Mouse (Mus musculus): Measurements from ENCODE around the gene Agpat3. TPM values are rescaled to one million over a fixed set of nuclear protein-coding genes. Genes with fewer than 3 reads are reported as not detected.

The Agpat3 gene
- polyA plus RNA-seq, 1 experiment from 2014 or later: 58.2 TPM

- H3K9me3 ChIP-seq: no peaks in the 10 kb centered on the region
- no peak overlapping the region for H3K9ac ChIP-seq
- no peak for ATAC-seq
- H3K27me3 ChIP-seq (replicated peaks): no peaks in the 10 kb centered on the region
- 86% methylated on average over 6 of the region's 6 CpGs for WGBS
- no peak overlapping the region for H3K4me3 ChIP-seq (replicated peaks)
- peaks cover 26% of the 10 kb centered on the region for H3K36me3 ChIP-seq
- no peaks in the 10 kb centered on the region for H3K4me1 ChIP-seq (replicated peaks)
- no peak overlapping the region for H3K27ac ChIP-seq
- H3K4me2 ChIP-seq (replicated peaks): no peak overlapping the region
These were observed 66.9 kb downstream of the Agpat3 start for GRCm38 (mm10) chr10:78285409-78285808.

- H3K9ac ChIP-seq: no peak overlapping the region
- H3K4me1 ChIP-seq (replicated peaks): no peaks in the 10 kb centered on the region
- WGBS: 90% methylated on average over 12 of the region's 12 CpGs
- no peaks in the 10 kb centered on the region for H3K27me3 ChIP-seq (replicated peaks)
- peaks cover 26% of the 10 kb centered on the region for H3K36me3 ChIP-seq
- H3K4me2 ChIP-seq (replicated peaks): no peak overlapping the region
- H3K4me3 ChIP-seq (replicated peaks): no peak overlapping the region
- ATAC-seq: no peak
- H3K9me3 ChIP-seq: no peaks in the 10 kb centered on the region
- H3K27ac ChIP-seq: no peak overlapping the region
These were observed 67.5 kb downstream of the Agpat3 start for GRCm38 (mm10) chr10:78284812-78285211.

GRCm38 (mm10) chr10:78282411-78282810 lies 69.9 kb downstream of the Agpat3 start:
- Histone ChIP-seq H3K27ac (no peak overlapping the region), H3K4me3 (replicated peaks) (no peak overlapping the region), H3K4me1 (replicated peaks) (no peaks in the 10 kb centered on the region), H3K27me3 (replicated peaks) (no peaks in the 10 kb centered on the region), H3K9me3 (no peaks in the 10 kb centered on the region), H3K36me3 (peaks cover 29% of the 10 kb centered on the region), H3K9ac (no peak overlapping the region), H3K4me2 (replicated peaks) (no peak overlapping the region)
- WGBS: 89% methylated on average over 4 of the region's 4 CpGs
- ATAC-seq: no peak

GRCm38 (mm10) chr10:78280486-78280885 lies 71.8 kb downstream of the Agpat3 start:
- ATAC-seq: no peak; the same call in 1 of the 2 replicates
- no peak overlapping the region for H3K4me3 ChIP-seq (replicated peaks)
- WGBS: 90% methylated on average over 9 of the region's 9 CpGs
- H3K9ac ChIP-seq: no peak overlapping the region
- no peak overlapping the region for H3K4me2 ChIP-seq (replicated peaks)
- H3K36me3 ChIP-seq: peaks cover 19% of the 10 kb centered on the region
- no peaks in the 10 kb centered on the region for H3K9me3 ChIP-seq
- H3K27me3 ChIP-seq (replicated peaks): no peaks in the 10 kb centered on the region
- H3K27ac ChIP-seq: no peak overlapping the region
- no peaks in the 10 kb centered on the region for H3K4me1 ChIP-seq (replicated peaks)

- no peak overlapping the region for H3K4me3 ChIP-seq (replicated peaks)
- no peak overlapping the region for H3K9ac ChIP-seq
- WGBS: 47% methylated on average over 8 of the region's 8 CpGs
- no peaks in the 10 kb centered on the region for H3K4me1 ChIP-seq (replicated peaks)
- no peaks in the 10 kb centered on the region for H3K9me3 ChIP-seq
- ATAC-seq: peak; percentile 57
- H3K27me3 ChIP-seq (replicated peaks): no peaks in the 10 kb centered on the region
- H3K4me2 ChIP-seq (replicated peaks): no peak overlapping the region
- H3K36me3 ChIP-seq: peaks cover 19% of the 10 kb centered on the region
- H3K27ac ChIP-seq: no peak overlapping the region
These were observed 73.1 kb downstream of the Agpat3 start for GRCm38 (mm10) chr10:78279210-78279609.

- Histone ChIP-seq H3K27me3 (replicated peaks) (no peaks in the 10 kb centered on the region), H3K9ac (no peak overlapping the region), H3K9me3 (no peaks in the 10 kb centered on the region), H3K4me2 (replicated peaks) (no peak overlapping the region), H3K4me3 (replicated peaks) (no peak overlapping the region), H3K4me1 (replicated peaks) (no peaks in the 10 kb centered on the region), H3K36me3 (peaks cover 21% of the 10 kb centered on the region), H3K27ac (no peak overlapping the region)
- 75% methylated on average over 3 of the region's 3 CpGs for WGBS
- ATAC-seq: no peak
These were observed 74.5 kb downstream of the Agpat3 start for GRCm38 (mm10) chr10:78277835-78278234.

- no peak for ATAC-seq
- H3K27me3 ChIP-seq (replicated peaks): no peaks in the 10 kb centered on the region
- H3K4me2 ChIP-seq (replicated peaks): no peak overlapping the region
- no peak overlapping the region for H3K9ac ChIP-seq
- peaks cover 15% of the 10 kb centered on the region for H3K36me3 ChIP-seq
- no peak overlapping the region for H3K27ac ChIP-seq
- no peak overlapping the region for H3K4me3 ChIP-seq (replicated peaks)
- H3K4me1 ChIP-seq (replicated peaks): no peaks in the 10 kb centered on the region
- H3K9me3 ChIP-seq: no peaks in the 10 kb centered on the region
- WGBS: 88% methylated on average over 4 of the region's 4 CpGs
These were observed 76.0 kb downstream of the Agpat3 start for GRCm38 (mm10) chr10:78276242-78276641.

GRCm38 (mm10) chr10:78272932-78273331 lies 79.4 kb downstream of the Agpat3 start:
- Histone ChIP-seq H3K9me3 (no peaks in the 10 kb centered on the region), H3K4me3 (replicated peaks) (no peak overlapping the region), H3K27ac (no peak overlapping the region), H3K9ac (no peak overlapping the region), H3K27me3 (replicated peaks) (no peaks in the 10 kb centered on the region), H3K4me1 (replicated peaks) (no peaks in the 10 kb centered on the region), H3K4me2 (replicated peaks) (no peak overlapping the region), H3K36me3 (peaks cover 14% of the 10 kb centered on the region)
- 31% methylated on average over 9 of the region's 9 CpGs for WGBS
- peak; percentile 67 for ATAC-seq

- WGBS: 55% methylated on average over 3 of the region's 3 CpGs
- Histone ChIP-seq H3K27me3 (replicated peaks) (no peaks in the 10 kb centered on the region), H3K4me3 (replicated peaks) (no peak overlapping the region), H3K9ac (no peak overlapping the region), H3K9me3 (no peaks in the 10 kb centered on the region), H3K4me1 (replicated peaks) (no peaks in the 10 kb centered on the region), H3K4me2 (replicated peaks) (no peak overlapping the region), H3K27ac (no peak overlapping the region), H3K36me3 (no peaks in the 10 kb centered on the region)
- no peak; the same call in 1 of the 2 replicates for ATAC-seq
These were observed 86.4 kb downstream of the Agpat3 start for GRCm38 (mm10) chr10:78265881-78266280.

GRCm38 (mm10) chr10:78264735-78265134 lies 87.6 kb downstream of the Agpat3 start:
- no peak overlapping the region for H3K4me3 ChIP-seq (replicated peaks)
- no peaks in the 10 kb centered on the region for H3K9me3 ChIP-seq
- no peak overlapping the region for H3K27ac ChIP-seq
- H3K9ac ChIP-seq: no peak overlapping the region
- ATAC-seq: no peak
- no peaks in the 10 kb centered on the region for H3K4me1 ChIP-seq (replicated peaks)
- 71% methylated on average over 3 of the region's 3 CpGs for WGBS
- no peak overlapping the region for H3K4me2 ChIP-seq (replicated peaks)
- H3K36me3 ChIP-seq: no peaks in the 10 kb centered on the region
- H3K27me3 ChIP-seq (replicated peaks): no peaks in the 10 kb centered on the region

- WGBS: 76% methylated on average over 7 of the region's 7 CpGs
These were observed 91.2 kb downstream of the Agpat3 start for GRCm38 (mm10) chr10:78260916-78261650.

GRCm38 (mm10) chr10:78260322-78260721 lies 92.0 kb downstream of the Agpat3 start:
- Histone ChIP-seq H3K9me3 (no peaks in the 10 kb centered on the region), H3K27ac (no peak overlapping the region), H3K4me1 (replicated peaks) (no peaks in the 10 kb centered on the region), H3K36me3 (no peaks in the 10 kb centered on the region), H3K9ac (no peak overlapping the region), H3K27me3 (replicated peaks) (no peaks in the 10 kb centered on the region), H3K4me3 (replicated peaks) (no peak overlapping the region), H3K4me2 (replicated peaks) (no peak overlapping the region)
- ATAC-seq: peak; percentile 34; the same call in 1 of the 2 replicates
- 22% methylated on average over 5 of the region's 5 CpGs for WGBS

More at GRCm38 (mm10) chr10:78260916-78261650, 91.2 kb downstream of the Agpat3 start:
- Histone ChIP-seq H3K27me3 (replicated peaks) (no peaks in the 10 kb centered on the region), H3K4me2 (replicated peaks) (no peak overlapping the region), H3K36me3 (no peaks in the 10 kb centered on the region), H3K9me3 (no peaks in the 10 kb centered on the region), H3K4me3 (replicated peaks) (no peak overlapping the region), H3K9ac (no peak overlapping the region), H3K27ac (no peak overlapping the region), H3K4me1 (replicated peaks) (no peaks in the 10 kb centered on the region)
- ATAC-seq: no peak

- Histone ChIP-seq H3K36me3 (no peaks in the 10 kb centered on the region), H3K9me3 (no peaks in the 10 kb centered on the region), H3K4me2 (replicated peaks) (no peak overlapping the region), H3K4me1 (replicated peaks) (no peaks in the 10 kb centered on the region), H3K27ac (no peak overlapping the region), H3K27me3 (replicated peaks) (no peaks in the 10 kb centered on the region), H3K9ac (no peak overlapping the region), H3K4me3 (replicated peaks) (no peak overlapping the region)
- ATAC-seq: no peak
- 45% methylated on average over 6 of the region's 6 CpGs for WGBS
These were observed 92.6 kb downstream of the Agpat3 start for GRCm38 (mm10) chr10:78259702-78260101.

Data from intestine, embryonic 15.5 days (tissue).